Mouse (Mus musculus) CH12.LX (cell line): ENCODE measurements around the gene Cd36. TPM values are rescaled to one million over a fixed set of nuclear protein-coding genes. Genes with fewer than 3 reads are reported as not detected.

Source experiments
- DNase-seq: peaks from one replicate; pipeline ENCODE4 v3.0.0-alpha.2; 2013; ENCODE audit errors: extremely low read depth
- H3K27ac ChIP-seq: 2 replicates; pipeline ENCODE4 v1.5.1; 2012; ENCODE audit warnings: low read depth, mild to moderate bottlenecking, control low read depth, moderate library complexity; ENCODE audit not compliant: insufficient read depth
- H3K27me3 ChIP-seq: replicated peaks from 2 replicates; pipeline ENCODE3; 2012; ENCODE audit warnings: inconsistent platforms
- H3K36me3 ChIP-seq, 2 experiments: replicated peaks in 1 of 2; 2 replicates each; pipeline versions ENCODE3 to v1.6.1; 2012; ENCODE audit warnings: inconsistent platforms in 1 of 2, low read length in 1 of 2, mild to moderate bottlenecking in 1 of 2, mixed read lengths in 1 of 2, moderate library complexity in 1 of 2; ENCODE audit not compliant: control insufficient read depth in 1 of 2, insufficient read depth in 1 of 2
- H3K4me1 ChIP-seq, 2 experiments: 2 replicates each; pipeline ENCODE4 v1.6.1; 2012; ENCODE audit warnings: inconsistent platforms in 1 of 2, moderate library complexity in 1 of 2; ENCODE audit not compliant: insufficient read depth in 2 of 2, control insufficient read depth in 1 of 2
- H3K4me2 ChIP-seq: 2 replicates; pipeline ENCODE4 v1.6.1; 2012; ENCODE audit warnings: low read depth, mild to moderate bottlenecking, control low read depth; ENCODE audit not compliant: poor library complexity, insufficient read depth, severe bottlenecking
- H3K4me3 ChIP-seq, 3 experiments: fragments of 150-350 bp in 1 of 3; sonication (generic) in 1 of 3; replicated peaks in 1 of 3; 2 replicates each; pipeline versions ENCODE3 to v1.5.1; 2011 to 2012; ENCODE audit warnings: low read depth in 2 of 3, low read length in 2 of 3, mild to moderate bottlenecking in 2 of 3, moderate library complexity in 2 of 3, control low read depth in 1 of 3, improper control_type of control experiment in 1 of 3, inconsistent platforms in 1 of 3, mixed read lengths in 1 of 3; ENCODE audit not compliant: poor library complexity in 1 of 3
- H3K79me2 ChIP-seq: replicated peaks from 2 replicates; pipeline ENCODE4 v1.6.1; 2012; ENCODE audit warnings: mild to moderate bottlenecking, moderate library complexity; ENCODE audit not compliant: control insufficient read depth, poor library complexity, insufficient read depth, severe bottlenecking; ENCODE audit errors: extremely low read depth
- H3K9ac ChIP-seq: 2 replicates; pipeline ENCODE4 v1.6.1; 2012; ENCODE audit warnings: low read depth, mild to moderate bottlenecking, control low read depth, moderate library complexity; ENCODE audit not compliant: insufficient read depth
- H3K9me3 ChIP-seq: replicated peaks from 2 replicates; pipeline ENCODE3; 2012; ENCODE audit warnings: low read length, inconsistent platforms, mixed read lengths
- BHLHE40 ChIP-seq: IDR thresholded peaks from 2 replicates; pipeline ENCODE4 v1.6.1; 2011; ENCODE audit warnings: mild to moderate bottlenecking, low read depth, low read length, improper control_type of control experiment
- CHD1 ChIP-seq: IDR thresholded peaks from 2 replicates; pipeline ENCODE4 v1.6.1; 2012; ENCODE audit warnings: low read depth, low read length, improper control_type of control experiment, inconsistent platforms
- E2F4 ChIP-seq: IDR thresholded peaks from 2 replicates; pipeline ENCODE4 v1.6.1; 2011; ENCODE audit warnings: low read depth, low read length, improper control_type of control experiment; ENCODE audit not compliant: insufficient replicate concordance
- EP300 ChIP-seq: IDR thresholded peaks from 2 replicates; pipeline ENCODE4 v1.6.1; 2011; ENCODE audit warnings: low read length, improper control_type of control experiment
- ETS1 ChIP-seq: conservative IDR thresholded peaks from 2 replicates; pipeline ENCODE4 v1.6.1; 2012; ENCODE audit warnings: low read depth, mild to moderate bottlenecking, inconsistent platforms, low read length, improper control_type of control experiment, moderate library complexity
- HCFC1 ChIP-seq: IDR thresholded peaks from 2 replicates; pipeline ENCODE4 v1.6.1; 2012; ENCODE audit warnings: low read depth, mild to moderate bottlenecking, inconsistent platforms, low read length, improper control_type of control experiment
- IRF4 ChIP-seq: IDR thresholded peaks from 2 replicates; pipeline ENCODE4 v1.6.1; 2014; ENCODE audit warnings: low read depth, mild to moderate bottlenecking, inconsistent platforms, low read length, improper control_type of control experiment
- JUN ChIP-seq: IDR thresholded peaks from 2 replicates; pipeline ENCODE4 v1.6.1; 2011; ENCODE audit warnings: low read depth, mild to moderate bottlenecking, low read length, improper control_type of control experiment, moderate library complexity; ENCODE audit not compliant: insufficient read depth
- JUND ChIP-seq: conservative IDR thresholded peaks from 2 replicates; pipeline ENCODE4 v1.6.1; 2011; ENCODE audit warnings: low read depth, low read length, improper control_type of control experiment
- MAFK ChIP-seq: IDR thresholded peaks from 2 replicates; pipeline ENCODE4 v1.6.1; 2011; ENCODE audit warnings: low read length, improper control_type of control experiment; ENCODE audit not compliant: insufficient replicate concordance
- MAX ChIP-seq: IDR thresholded peaks from 2 replicates; pipeline ENCODE4 v1.6.1; 2011; ENCODE audit warnings: low read length, improper control_type of control experiment
- MAZ ChIP-seq: IDR thresholded peaks from 2 replicates; pipeline ENCODE4 v1.6.1; 2012; ENCODE audit warnings: low read depth, mild to moderate bottlenecking, inconsistent platforms, low read length, improper control_type of control experiment, moderate library complexity
- MEF2A ChIP-seq: IDR thresholded peaks from 2 replicates; pipeline ENCODE4 v1.6.1; 2014; ENCODE audit warnings: low read depth, mild to moderate bottlenecking, inconsistent platforms, low read length, improper control_type of control experiment, borderline replicate concordance
- MXI1 ChIP-seq: IDR thresholded peaks from 2 replicates; pipeline ENCODE4 v1.6.1; 2011; ENCODE audit warnings: mild to moderate bottlenecking, low read depth, low read length, improper control_type of control experiment
- MYC ChIP-seq: IDR thresholded peaks from 2 replicates; pipeline ENCODE4 v1.6.1; 2011; ENCODE audit warnings: low read depth, mild to moderate bottlenecking, improper control_type of control experiment, low read length
- NRF1 ChIP-seq: IDR thresholded peaks from 2 replicates; pipeline ENCODE4 v1.6.1; 2014; ENCODE audit warnings: low read depth, mild to moderate bottlenecking, inconsistent platforms, low read length, improper control_type of control experiment, moderate library complexity
- POLR2AphosphoS2 ChIP-seq: IDR thresholded peaks from 2 replicates; pipeline ENCODE4 v1.6.1; 2011; ENCODE audit warnings: low read depth, low read length, improper control_type of control experiment
- SIN3A ChIP-seq: IDR thresholded peaks from 2 replicates; pipeline ENCODE4 v1.6.1; 2012; ENCODE audit warnings: low read length, improper control_type of control experiment, inconsistent platforms
- TBP ChIP-seq: conservative IDR thresholded peaks from 2 replicates; pipeline ENCODE4 v1.6.1; 2011; ENCODE audit warnings: low read depth, low read length, improper control_type of control experiment
- USF2 ChIP-seq: conservative IDR thresholded peaks from 2 replicates; pipeline ENCODE4 v1.6.1; 2011; ENCODE audit warnings: low read depth, low read length, improper control_type of control experiment
- dilution Hi-C: fragments of 300-500 bp; cut with MboI; formaldehyde crosslinking; loops from 2 replicates; pipeline ENCODE4 v1.14.3; 2020; ENCODE audit warnings: low sequenced_read_pairs; ENCODE audit not compliant: extremely low pct_unique_long_range_greater_than_20kb, extremely low pct_ligation_motif_present
- in situ Hi-C: fragments of 300-500 bp; cut with MboI; formaldehyde crosslinking; loops from 3 replicates; pipeline ENCODE4 v1.14.3; 2019; ENCODE audit warnings: low sequenced_read_pairs, low pct_ligation_motif_present, low pct_unique_long_range_greater_than_20kb, mixed read lengths
- polyA plus RNA-seq: library from polyadenylated mRNA; unstranded; fragments of >175 nt; gene quantifications from 2 replicates; pipeline ENCODE4 v1.2.1, GENCODE M21; 2012; ENCODE audit warnings: low read depth; ENCODE audit not compliant: insufficient read length
- total RNA-seq, 2 experiments: library from RNA; depleted of rRNA; stranded (reverse); fragments of 300-350 nt in 1 of 2; fragments of >200 nt in 1 of 2; gene quantifications; 2 replicates each; pipeline ENCODE4 v1.2.3; 2012 to 2014

The Cd36 gene
- total and polyA plus RNA-seq, 3 experiments = 145 to 690 (median 608) TPM

- Histone ChIP-seq H3K36me3 (peaks cover 2 to 8% of the 10 kb centered on the region in 2 experiments), H3K79me2 (peaks cover 38% of the 10 kb centered on the region), H3K9me3 (no peaks in the 10 kb centered on the region), H3K4me3 (peak overlapping the region in 2 of 3 experiments; percentile 4 to 25), H3K27me3 (no peaks in the 10 kb centered on the region), H3K4me2 (peak overlapping the region; percentile 74), H3K9ac (peak overlapping the region; percentile 60), H3K27ac (peak overlapping the region; percentile 87), H3K4me1 (peaks cover 10 to 44% of the 10 kb centered on the region in 2 experiments; a peak in 3 of 4 replicates)
- dilution Hi-C loops (no loop called here), in situ Hi-C loops (loop anchor here (10.0 kb wide), 1 partner anchor 173 kb away; no protein-coding TSS in a partner anchor)
- DNase-seq = peak; percentile 75
- peak; percentile 81; the same call in 1 of the 2 replicates for TF ChIP-seq MEF2A
- TF ChIP-seq USF2 = no peak
- TF ChIP-seq E2F4 = peak; percentile 28; the same call in 1 of the 2 replicates
- TF ChIP-seq MYC = peak; percentile 96
- TF ChIP-seq CHD1 = peak; percentile 89; the same call in 1 of the 2 replicates
- TF ChIP-seq MAFK = peak; percentile 94
- TF ChIP-seq MAX = peak; percentile 92
- TF ChIP-seq SIN3A = peak; percentile 30; the same call in 1 of the 2 replicates
- peak; percentile 40; the same call in 1 of the 2 replicates for TF ChIP-seq MXI1
- peak; percentile 78 for TF ChIP-seq BHLHE40
- TF ChIP-seq IRF4 = 0 out of 2 replicates have a peak, but pooled peaks have one; percentile 4
- TF ChIP-seq POLR2AphosphoS2 = no peak
- TF ChIP-seq HCFC1 = no peak
- TF ChIP-seq ETS1 = peak; percentile 35
- peak; percentile 62 for TF ChIP-seq JUND
- TF ChIP-seq NRF1 = no peak
- TF ChIP-seq MAZ = no peak
- peak; percentile 54; the same call in 1 of the 2 replicates for TF ChIP-seq EP300
- TF ChIP-seq TBP = 0 out of 2 replicates have a peak, but pooled peaks have one; percentile 54
- TF ChIP-seq JUN = peak; percentile 28; the same call in 1 of the 2 replicates
Measured at GRCm38 (mm10) chr5:17842111-17842729, 46.4 kb downstream of the Cd36 start.
